Mouse (Mus musculus): ENCODE data around the gene Nfasc. TPM values are rescaled to one million over a fixed set of nuclear protein-coding genes. Genes with fewer than 3 reads are reported as not detected.
A peak's percentile ranks its signal among the peaks of the same experiment; 100 is the strongest.

Gene Nfasc
- polyA plus RNA-seq, 1 experiment from 2014 or later: 45.3 TPM

DNA sequence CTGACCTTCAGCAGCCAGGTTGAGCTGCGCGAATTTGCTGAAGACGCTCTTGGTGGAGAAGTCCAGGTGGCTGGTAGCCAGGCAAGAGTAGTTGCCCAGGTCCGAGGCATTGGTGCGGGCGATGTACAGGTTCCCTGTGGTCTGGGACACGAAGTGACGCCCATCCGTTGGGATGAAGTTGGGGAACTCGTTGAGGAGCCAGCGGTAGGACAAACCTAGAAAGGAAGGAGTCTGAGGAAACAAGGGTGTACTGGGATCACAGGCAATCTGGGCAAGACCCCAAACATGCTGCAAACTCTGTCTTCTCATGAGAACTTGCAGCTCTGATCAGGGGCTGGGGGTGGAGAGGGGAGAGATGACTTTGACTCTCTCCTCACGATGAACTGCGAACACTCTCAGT, 213.5 kb downstream of the Nfasc start:
- Histone ChIP-seq H3K36me3 (peaks cover 38% of the 10 kb centered on the region), H3K27me3 (no peaks in the 10 kb centered on the region), H3K4me3 (no peak overlapping the region), H3K27ac (no peak overlapping the region), H3K4me1 (replicated peaks) (peaks cover 54% of the 10 kb centered on the region), H3K9me3 (no peaks in the 10 kb centered on the region), H3K9ac (0 out of 2 replicates have a peak overlapping the region, but pooled peaks have one; percentile 2), H3K4me2 (no peak overlapping the region)
- 93% methylated on average over 13 of the region's 13 CpGs for WGBS
- no peak for ATAC-seq (ENCODE audit: low FRiP score)

DNA sequence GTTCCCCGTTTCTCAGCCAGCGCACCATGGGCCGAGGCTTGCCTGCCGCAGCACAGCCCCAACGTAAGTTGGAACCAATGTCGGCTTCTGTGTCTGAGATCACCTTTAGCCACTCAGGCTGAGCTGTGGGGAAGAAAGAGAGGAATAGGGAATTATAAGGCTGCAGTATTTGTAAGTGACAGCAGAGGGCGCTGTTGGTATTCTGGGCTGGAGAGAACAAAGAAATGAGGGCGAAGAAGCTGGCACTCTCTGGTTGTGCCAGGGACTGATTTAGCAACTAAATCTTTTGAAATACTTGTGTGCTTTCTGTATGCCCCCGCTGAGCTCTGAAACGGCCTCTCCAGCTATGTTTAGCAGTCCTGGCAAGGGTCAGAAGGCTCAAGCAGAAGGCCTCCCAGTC, 215.8 kb downstream of the Nfasc start:
- Histone ChIP-seq H3K9me3 (no peaks in the 10 kb centered on the region), H3K27me3 (no peaks in the 10 kb centered on the region), H3K36me3 (peaks cover 56% of the 10 kb centered on the region), H3K4me1 (replicated peaks) (peaks cover 36% of the 10 kb centered on the region), H3K9ac (peak overlapping the region; percentile 71), H3K4me2 (0 out of 2 replicates have a peak overlapping the region, but pooled peaks have one; percentile 26), H3K27ac (peak overlapping the region; percentile 89), H3K4me3 (no peak overlapping the region)
- 6% methylated on average over 10 of the region's 10 CpGs for WGBS
- peak; percentile 33 for ATAC-seq (ENCODE audit: low FRiP score)

DNA sequence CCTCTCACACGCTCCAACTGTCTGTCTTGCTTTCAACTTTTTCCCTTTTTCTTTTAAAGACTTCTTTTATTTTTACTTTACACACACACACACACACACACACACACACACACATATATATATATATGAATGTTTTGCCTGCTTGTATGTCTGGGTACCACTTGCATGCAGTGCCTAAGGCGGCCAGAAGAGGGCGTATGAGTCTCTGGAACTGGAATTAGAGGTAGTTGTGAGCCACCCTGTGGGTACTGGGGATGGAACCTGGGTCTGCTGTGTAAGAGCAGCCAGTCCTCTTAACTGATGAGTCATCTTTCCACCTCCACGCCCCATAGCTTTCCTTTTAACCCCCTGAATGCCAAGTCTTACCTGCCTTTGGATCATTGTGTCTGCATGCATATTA, 217.7 kb downstream of the Nfasc start:
- 37% methylated on average over 4 of the region's 4 CpGs for WGBS
- Histone ChIP-seq H3K4me2 (no peak overlapping the region), H3K4me3 (no peak overlapping the region), H3K9me3 (no peaks in the 10 kb centered on the region), H3K9ac (0 out of 2 replicates have a peak overlapping the region, but pooled peaks have one; percentile 2), H3K27ac (no peak overlapping the region), H3K36me3 (peaks cover 68% of the 10 kb centered on the region), H3K4me1 (replicated peaks) (peaks cover 26% of the 10 kb centered on the region), H3K27me3 (no peaks in the 10 kb centered on the region)
- no peak for ATAC-seq (ENCODE audit: low FRiP score)

DNA sequence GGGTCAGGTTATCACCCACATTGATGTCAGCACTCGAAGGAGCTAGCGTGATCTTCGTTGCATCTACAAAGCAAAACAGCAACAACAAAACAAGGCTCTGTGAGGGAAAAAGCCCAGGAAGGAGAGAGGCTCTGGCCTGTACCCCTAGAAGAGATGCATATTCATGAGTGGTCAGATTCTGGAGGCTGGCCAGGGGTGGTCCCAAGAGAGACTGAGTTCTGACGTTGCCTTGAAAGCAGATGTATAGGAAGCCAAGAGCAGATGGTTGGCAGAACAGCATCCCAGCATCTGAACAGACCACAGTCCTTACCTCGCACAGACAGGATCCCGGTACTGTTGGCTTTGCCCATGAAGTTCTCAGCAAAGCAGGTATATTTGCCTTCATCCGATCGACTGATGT, 218.5 kb downstream of the Nfasc start:
- Histone ChIP-seq H3K4me3 (no peak overlapping the region), H3K36me3 (peaks cover 68% of the 10 kb centered on the region), H3K27ac (0 out of 2 replicates have a peak overlapping the region, but pooled peaks have one; percentile 13), H3K9me3 (no peaks in the 10 kb centered on the region), H3K4me1 (replicated peaks) (peaks cover 26% of the 10 kb centered on the region), H3K4me2 (no peak overlapping the region), H3K9ac (no peak overlapping the region), H3K27me3 (no peaks in the 10 kb centered on the region; the same call in 1 of the 2 replicates)
- WGBS: 76% methylated on average over 8 of the region's 8 CpGs
- no peak for ATAC-seq (ENCODE audit: low FRiP score)

DNA sequence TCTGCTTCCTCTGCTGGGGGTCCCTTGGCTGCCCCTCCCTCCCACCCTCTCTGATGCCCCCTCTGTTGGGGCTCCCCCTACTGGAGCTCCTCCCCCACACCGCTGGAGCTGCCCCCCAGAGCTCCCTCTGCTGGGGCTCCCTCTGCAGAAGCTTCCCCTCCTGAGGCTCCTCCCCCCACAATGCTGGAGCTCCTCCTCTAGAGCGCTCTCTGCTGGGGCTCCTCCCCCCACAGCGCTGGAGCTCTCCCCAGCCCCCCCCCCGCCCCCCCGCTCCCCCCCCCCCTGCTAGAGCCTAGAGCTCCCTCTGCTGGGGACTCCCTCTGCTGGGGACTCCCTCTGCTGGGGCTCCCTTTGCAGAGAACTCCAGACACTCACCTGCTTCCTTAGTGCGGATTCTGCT, 220.8 kb downstream of the Nfasc start:
- no peak for ATAC-seq (ENCODE audit: low FRiP score)
- Histone ChIP-seq H3K9me3 (no peaks in the 10 kb centered on the region), H3K27ac (no peak overlapping the region)

DNA sequence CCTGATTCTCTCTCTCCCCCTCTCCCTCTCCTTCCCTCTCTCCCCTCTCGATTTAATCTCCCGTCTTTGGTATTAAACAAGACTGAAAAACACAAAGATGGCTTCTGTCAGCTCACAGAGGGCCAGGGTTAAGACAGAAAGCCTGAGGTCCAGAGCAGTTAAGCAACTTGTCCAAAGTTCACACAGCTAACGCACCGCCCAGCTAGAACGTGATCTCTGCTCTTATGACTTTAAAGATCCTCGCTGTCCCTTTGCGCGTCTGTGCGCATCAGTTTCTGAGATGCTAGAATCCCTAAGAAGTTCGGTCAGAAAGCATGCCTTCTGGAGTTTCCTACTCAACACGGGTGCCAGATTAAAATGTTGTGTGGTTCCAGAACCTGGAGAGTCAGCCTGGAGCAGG, 221.9 kb downstream of the Nfasc start:
- no peak overlapping the region for H3K9ac ChIP-seq

More for the DNA sequence above, 220.8 kb downstream of the Nfasc start:
- peaks cover 82% of the 10 kb centered on the region for H3K36me3 ChIP-seq
- H3K27me3 ChIP-seq: no peaks in the 10 kb centered on the region; the same call in 1 of the 2 replicates
- no peak overlapping the region for H3K4me2 ChIP-seq
- H3K9ac ChIP-seq: no peak overlapping the region
- 43% methylated on average over 2 of the region's 6 CpGs for WGBS
- no peak overlapping the region for H3K4me3 ChIP-seq
- peaks cover 15% of the 10 kb centered on the region for H3K4me1 ChIP-seq (replicated peaks)

DNA sequence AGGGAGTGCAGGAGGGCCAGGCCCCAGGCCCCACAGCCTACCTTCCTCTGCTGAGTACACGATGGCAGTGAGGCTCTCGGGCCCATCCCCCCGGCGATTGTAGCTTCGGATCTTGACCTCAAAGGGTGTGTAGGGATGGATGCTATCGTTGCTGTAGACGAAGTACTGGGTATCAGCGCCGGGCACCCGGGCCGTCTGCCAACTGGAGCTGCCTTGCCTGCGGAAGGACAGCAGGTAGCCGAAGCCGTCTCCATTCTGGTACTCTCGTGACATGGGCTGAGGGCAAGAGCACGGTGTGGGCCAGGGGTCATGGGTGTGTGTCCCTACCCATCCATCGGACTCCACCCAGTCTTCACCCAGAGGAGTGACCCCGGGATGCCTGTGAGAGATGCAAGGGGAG, 223.0 kb downstream of the Nfasc start:
- Histone ChIP-seq H3K27me3 (no peaks in the 10 kb centered on the region; the same call in 1 of the 2 replicates), H3K4me1 (replicated peaks) (peaks cover 7% of the 10 kb centered on the region; the same call in 1 of the 2 replicates), H3K9me3 (no peaks in the 10 kb centered on the region), H3K36me3 (peaks cover 87% of the 10 kb centered on the region), H3K4me3 (no peak overlapping the region), H3K4me2 (no peak overlapping the region), H3K9ac (no peak overlapping the region), H3K27ac (no peak overlapping the region)
- no peak for ATAC-seq (ENCODE audit: low FRiP score)
- 88% methylated on average over 18 of the region's 18 CpGs for whole genome bisulfite sequencing

More for the DNA sequence above, 221.9 kb downstream of the Nfasc start:
- 90% methylated on average over 11 of the region's 11 CpGs for WGBS
- Histone ChIP-seq H3K4me1 (replicated peaks) (peaks cover 7% of the 10 kb centered on the region; the same call in 1 of the 2 replicates), H3K4me3 (no peak overlapping the region), H3K27ac (no peak overlapping the region), H3K9me3 (no peaks in the 10 kb centered on the region), H3K27me3 (no peaks in the 10 kb centered on the region; the same call in 1 of the 2 replicates), H3K36me3 (peaks cover 83% of the 10 kb centered on the region), H3K4me2 (no peak overlapping the region)
- no peak for ATAC-seq (ENCODE audit: low FRiP score)

DNA sequence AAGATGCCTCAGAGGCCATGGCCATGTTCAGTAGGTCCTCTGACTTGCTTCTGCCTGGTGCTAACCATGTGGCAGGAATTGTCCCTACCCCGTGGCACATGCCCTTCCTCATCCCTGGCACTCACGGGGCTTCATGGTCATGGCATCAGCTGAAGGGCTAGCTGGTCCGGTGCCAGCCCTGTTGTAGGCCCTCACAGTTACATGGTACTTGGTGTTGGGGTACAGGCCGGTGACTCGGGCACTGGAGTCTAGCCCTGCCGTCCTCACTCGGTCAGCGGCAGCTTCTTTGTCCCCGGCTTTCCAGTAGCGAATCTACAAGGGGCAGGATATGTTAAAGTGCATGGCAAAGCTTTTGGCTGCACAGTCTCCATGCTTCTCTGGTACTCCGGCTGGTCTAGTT, 224.8 kb downstream of the Nfasc start:
- Histone ChIP-seq H3K27ac (no peak overlapping the region), H3K4me3 (no peak overlapping the region), H3K27me3 (no peaks in the 10 kb centered on the region; the same call in 1 of the 2 replicates), H3K4me2 (no peak overlapping the region), H3K36me3 (peaks cover 75% of the 10 kb centered on the region), H3K4me1 (replicated peaks) (peaks cover 1% of the 10 kb centered on the region), H3K9me3 (no peaks in the 10 kb centered on the region), H3K9ac (no peak overlapping the region)
- no peak for ATAC-seq (ENCODE audit: low FRiP score)
- 93% methylated on average over 11 of the region's 11 CpGs for WGBS

DNA sequence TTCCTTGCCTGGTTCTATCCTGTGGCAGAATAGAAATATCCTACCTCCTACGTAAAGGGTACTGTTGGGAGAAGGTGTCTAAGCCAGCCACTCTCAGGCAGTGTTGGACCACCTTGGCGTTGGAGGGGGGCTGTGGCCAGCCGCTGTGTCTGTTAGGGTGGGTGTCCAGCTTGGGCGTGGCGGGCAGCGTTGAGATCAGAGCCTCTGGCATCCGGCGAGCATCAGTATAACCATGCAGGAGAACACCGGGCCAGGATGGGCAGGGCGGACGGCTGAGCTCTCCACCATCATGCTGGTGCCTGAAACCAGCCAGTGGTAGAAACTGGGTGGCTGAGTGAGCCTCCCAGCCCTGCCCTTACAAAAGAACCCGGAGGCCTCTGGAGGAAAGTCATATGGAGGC, 226.3 kb downstream of the Nfasc start:
- Histone ChIP-seq H3K4me3 (no peak overlapping the region), H3K4me2 (no peak overlapping the region), H3K27ac (no peak overlapping the region), H3K27me3 (no peaks in the 10 kb centered on the region; the same call in 1 of the 2 replicates), H3K4me1 (replicated peaks) (peaks cover 7% of the 10 kb centered on the region), H3K36me3 (peaks cover 66% of the 10 kb centered on the region), H3K9me3 (no peaks in the 10 kb centered on the region), H3K9ac (no peak overlapping the region)
- WGBS: 92% methylated on average over 12 of the region's 12 CpGs
- no peak for ATAC-seq (ENCODE audit: low FRiP score)

Other genes starting within 250 kb of the Nfasc start
- 0.97 and 1.0 TPM in 2 replicates for gene Tmem81, start 235.6 kb downstream of the Nfasc start, polyA plus RNA-seq (2015; fragmentation: Nextera tagmentation; extraction: Ambion mirVana)
- gene Cntn2, start 198.5 kb downstream of the Nfasc start, polyA plus RNA-seq (2015; fragmentation: Nextera tagmentation; extraction: Ambion mirVana): 57.6 and 67.5 TPM in 2 replicates
- 27.2 and 28.5 TPM in 2 replicates for gene Lrrn2, start 138.5 kb upstream of the Nfasc start, polyA plus RNA-seq (2015; fragmentation: Nextera tagmentation; extraction: Ambion mirVana)

All from hindbrain, embryonic 13.5 days (tissue).